Mouse (Mus musculus) megakaryocyte, embryonic 14.5 days (primary cell): ENCODE measurements around the gene Gm20388.

ENCODE experiments used
- FLI1 ChIP-seq: IDR thresholded peaks from 2 replicates; pipeline ENCODE4 v1.6.1; 2012; ENCODE audit warnings: low read length, inconsistent platforms, mixed read lengths
- GATA1 ChIP-seq: IDR thresholded peaks from 3 replicates; pipeline ENCODE4 v1.6.1; 2012; ENCODE audit warnings: mixed read lengths, low read length, inconsistent platforms, borderline replicate concordance

GRCm38 (mm10) chr8:123527720-123528489 is 3617.3 kb downstream of the Gm20388 start:
- TF ChIP-seq GATA1 (no peak), FLI1 (no peak)
